Mouse (Mus musculus) intestine, embryonic 16.5 days (tissue): ENCODE measurements around the gene Dpp7. TPM values are rescaled to one million over a fixed set of nuclear protein-coding genes. Genes with fewer than 3 reads are reported as not detected.

Experiments used
- ATAC-seq: fragments of 200-750 bp; cut with Nextera tagmentation; 2 replicates; pipeline ENCODE4 v1.8.0; 2017; ENCODE audit warnings: moderate TSS enrichment, moderate library complexity
- H3K27ac ChIP-seq: fragments of 300-500 bp; sonication (generic); 2 replicates; pipeline ENCODE4 v1.5.1; 2014; ENCODE audit warnings: mild to moderate bottlenecking, low read length
- H3K27me3 ChIP-seq: fragments of 300-500 bp; sonication (generic); replicated peaks from 2 replicates; pipeline ENCODE4 v1.6.1; 2014; ENCODE audit warnings: low read length, control low read depth, mixed read lengths; ENCODE audit not compliant: control insufficient read depth, insufficient read depth
- H3K36me3 ChIP-seq: fragments of 300-500 bp; sonication (generic); 2 replicates; pipeline ENCODE4 v1.6.1; 2014; ENCODE audit warnings: low read length, control low read depth; ENCODE audit not compliant: control insufficient read depth, insufficient read depth
- H3K4me1 ChIP-seq: fragments of 300-500 bp; sonication (generic); 2 replicates; pipeline ENCODE4 v1.6.1; 2014; ENCODE audit warnings: low read length, control low read depth, mixed read lengths; ENCODE audit not compliant: control insufficient read depth, insufficient read depth
- H3K4me2 ChIP-seq: fragments of 300-500 bp; sonication (generic); 2 replicates; pipeline ENCODE4 v1.6.1; 2014; ENCODE audit warnings: low read depth, low read length, control low read depth
- H3K4me3 ChIP-seq: fragments of 300-500 bp; sonication (generic); 2 replicates; pipeline ENCODE4 v1.5.1; 2014; ENCODE audit warnings: mild to moderate bottlenecking, low read length
- H3K9ac ChIP-seq: fragments of 300-500 bp; sonication (generic); 2 replicates; pipeline ENCODE4 v1.6.1; 2014; ENCODE audit warnings: low read depth, low read length
- H3K9me3 ChIP-seq: fragments of 300-500 bp; sonication (generic); 2 replicates; pipeline ENCODE4 v1.6.1; 2016; ENCODE audit warnings: low read length, control low read depth; ENCODE audit not compliant: control insufficient read depth
- WGBS: fragments of 180-500 bp; shearing (Covaris S2); extraction: QIAGEN DNeasy Blood & Tissue Kit; methylation state at CpG from one replicate; pipeline ENCODE4 v1.1.7; 2014; 5-methylcytosine and 5-hydroxymethylcytosine counted together
- polyA plus RNA-seq: library from polyadenylated mRNA; unstranded; fragments of >200 nt; fragmentation: Nextera tagmentation; extraction: Ambion mirVana; gene quantifications from 2 replicates; pipeline ENCODE4 v1.2.1, GENCODE M21; 2015

Gene Dpp7
- 74.4 and 104 TPM in 2 replicates for polyA plus RNA-seq

- H3K36me3 ChIP-seq, result 0 out of 2 replicates have a peak, but pooled peaks cover 4% of the 10 kb centered on the region
- no peaks in the 10 kb centered on the region for H3K9me3 ChIP-seq
- H3K27ac ChIP-seq, result peak within 1 kb of the TSS; percentile 23; the same call in 1 of the 2 replicates
- peak within 1 kb of the TSS; percentile 64 for H3K4me3 ChIP-seq
- H3K4me2 ChIP-seq, result peak within 1 kb of the TSS; percentile 91
- peak; percentile 77 for ATAC-seq
- no peaks in the 10 kb centered on the region for H3K27me3 ChIP-seq
- peaks cover 17% of the 10 kb centered on the region for H3K4me1 ChIP-seq
- H3K9ac ChIP-seq, result peak within 1 kb of the TSS; percentile 73
- 3% methylated on average over 13 of the region's 13 CpGs for WGBS
Observed at GRCm38 (mm10) chr2:25356208-25357079, at the start of gene Dpp7. Gene Dpp7 (minus strand): TSS chr2:25356359.

DNA sequence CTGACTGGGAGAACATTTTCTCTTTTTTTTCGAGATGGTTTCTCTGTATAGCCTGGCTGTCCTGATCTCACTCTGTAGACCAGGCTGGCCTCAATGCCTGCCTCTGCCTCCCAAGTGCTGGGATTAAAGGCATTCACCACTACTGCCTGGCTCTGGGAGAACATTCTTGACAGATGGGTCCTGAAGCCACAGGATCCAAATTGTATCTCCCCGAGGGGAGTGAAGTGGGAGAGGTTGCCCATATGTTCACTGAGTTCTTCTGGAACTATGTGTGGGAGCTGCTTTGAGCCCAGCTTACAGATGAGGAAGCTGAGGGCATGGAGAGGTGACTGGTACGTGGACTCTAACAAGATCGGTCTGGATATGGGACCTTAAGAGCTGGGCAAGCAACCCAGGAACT is 47.8 kb upstream of the Dpp7 start:
- Histone ChIP-seq H3K4me1 (peaks cover 10% of the 10 kb centered on the region; the same call in 1 of the 2 replicates), H3K27ac (no peak overlapping the region), H3K27me3 (peaks cover 24% of the 10 kb centered on the region; the same call in 1 of the 2 replicates), H3K4me2 (no peak overlapping the region), H3K36me3 (no peaks in the 10 kb centered on the region), H3K9me3 (no peaks in the 10 kb centered on the region), H3K9ac (no peak overlapping the region; the same call in 1 of the 2 replicates), H3K4me3 (no peak overlapping the region)
- WGBS, result 88% methylated on average over 4 of the region's 4 CpGs
- ATAC-seq, result no peak

GRCm38 (mm10) chr2:25402972-25403601 is 46.9 kb upstream of the Dpp7 start:
- H3K36me3 ChIP-seq, result no peaks in the 10 kb centered on the region
- H3K9me3 ChIP-seq, result no peaks in the 10 kb centered on the region
- peak; percentile 76 for ATAC-seq
- peak overlapping the region; percentile 69 for H3K4me3 ChIP-seq
- H3K9ac ChIP-seq, result peak overlapping the region; percentile 69
- peak overlapping the region; percentile 63; the same call in 1 of the 2 replicates for H3K27ac ChIP-seq
- WGBS, result under 1% methylated on average over 54 of the region's 54 CpGs
- peaks cover 24% of the 10 kb centered on the region; the same call in 1 of the 2 replicates for H3K27me3 ChIP-seq
- peaks cover 10% of the 10 kb centered on the region; the same call in 1 of the 2 replicates for H3K4me1 ChIP-seq
- peak overlapping the region; percentile 83 for H3K4me2 ChIP-seq

DNA sequence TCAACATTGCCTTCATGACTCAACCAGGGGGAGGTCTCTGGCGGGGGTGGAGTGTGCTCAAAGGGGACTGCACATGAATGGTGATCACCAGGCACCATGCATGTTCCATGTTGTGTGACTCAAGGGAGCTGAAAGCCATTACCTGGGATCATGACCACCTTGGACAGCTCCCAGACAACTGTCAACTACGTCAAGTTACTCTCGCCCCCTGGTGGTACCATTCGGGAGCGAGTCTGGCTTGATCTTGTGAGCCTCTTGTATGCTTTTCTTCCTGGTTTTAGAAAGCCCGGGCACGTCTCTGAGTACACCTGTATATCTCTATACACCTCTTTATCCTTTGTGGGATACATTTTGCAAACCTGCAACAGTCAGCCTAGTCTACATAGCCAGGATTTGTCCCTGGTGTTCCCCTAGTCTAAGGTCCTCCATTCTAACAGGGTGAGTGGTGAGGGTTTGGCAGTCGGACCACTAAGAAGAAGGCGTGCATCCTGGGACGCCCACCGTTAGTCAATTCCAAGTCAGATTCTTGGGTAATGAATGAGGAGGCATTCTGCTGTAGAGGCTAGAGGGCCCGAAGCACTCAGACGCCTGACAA is 46.3 kb upstream of the Dpp7 start:
- H3K27me3 ChIP-seq, result peaks cover 26% of the 10 kb centered on the region; the same call in 1 of the 2 replicates
- no peaks in the 10 kb centered on the region for H3K9me3 ChIP-seq
- peak overlapping the region; percentile 69 for H3K4me3 ChIP-seq
- H3K9ac ChIP-seq, result peak overlapping the region; percentile 69
- peak; percentile 54 for ATAC-seq
- 0% methylated on average over 13 of the region's 13 CpGs for WGBS
- peaks cover 10% of the 10 kb centered on the region; the same call in 1 of the 2 replicates for H3K4me1 ChIP-seq
- H3K4me2 ChIP-seq, result peak overlapping the region; percentile 83
- H3K27ac ChIP-seq, result no peak overlapping the region
- no peaks in the 10 kb centered on the region for H3K36me3 ChIP-seq

DNA sequence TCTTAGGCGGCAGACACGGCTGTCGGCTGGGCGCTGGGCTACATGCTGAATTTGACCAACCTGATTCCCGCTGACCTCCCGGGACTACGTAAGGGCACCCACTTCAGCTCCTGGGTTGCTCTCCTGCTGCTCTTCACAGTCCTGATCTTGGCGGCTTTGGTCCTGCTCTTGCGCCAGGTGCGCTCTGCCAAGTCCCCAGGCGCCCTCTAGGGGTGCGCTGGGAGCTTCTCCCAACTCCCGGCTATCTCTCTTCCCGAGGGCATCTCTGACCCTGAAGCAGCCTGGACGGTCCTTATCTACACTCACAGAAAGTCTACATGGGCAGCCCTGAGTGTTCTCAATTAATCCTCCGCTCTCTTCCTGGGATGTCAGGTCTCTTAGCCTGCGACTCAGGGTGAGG is 44.6 kb upstream of the Dpp7 start:
- peak overlapping the region; percentile 39 for H3K4me2 ChIP-seq
- ATAC-seq, result no peak
- 5% methylated on average over 17 of the region's 17 CpGs for WGBS
- peaks cover 15% of the 10 kb centered on the region; the same call in 1 of the 2 replicates for H3K4me1 ChIP-seq
- H3K4me3 ChIP-seq, result peak overlapping the region; percentile 10; the same call in 1 of the 2 replicates
- no peaks in the 10 kb centered on the region for H3K36me3 ChIP-seq
- H3K9ac ChIP-seq, result no peak overlapping the region
- no peaks in the 10 kb centered on the region for H3K9me3 ChIP-seq
- peaks cover 35% of the 10 kb centered on the region; the same call in 1 of the 2 replicates for H3K27me3 ChIP-seq
- no peak overlapping the region for H3K27ac ChIP-seq

DNA sequence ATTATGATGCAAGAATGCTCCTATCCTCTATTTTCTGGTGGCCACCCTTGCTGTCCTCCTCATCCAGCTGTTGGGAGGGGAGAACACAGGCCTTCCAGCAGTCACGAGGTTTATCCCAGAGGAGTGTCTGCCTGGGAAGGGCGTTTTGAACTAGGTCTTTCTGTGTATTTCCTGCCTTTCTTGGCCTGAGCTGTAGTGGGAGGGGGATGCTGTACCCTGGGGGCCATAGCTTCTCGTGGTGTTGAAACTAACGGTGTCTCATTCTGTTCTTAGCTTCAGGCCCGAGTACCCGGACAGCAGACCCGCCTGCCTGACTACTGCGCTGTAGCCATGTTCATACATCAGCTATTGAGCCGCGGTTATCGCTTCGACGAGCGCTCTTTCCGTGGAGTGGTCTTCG is 44.1 kb upstream of the Dpp7 start:
- Histone ChIP-seq H3K36me3 (no peaks in the 10 kb centered on the region), H3K27ac (no peak overlapping the region), H3K4me2 (peak overlapping the region; percentile 39; the same call in 1 of the 2 replicates), H3K4me3 (peak overlapping the region; percentile 10; the same call in 1 of the 2 replicates), H3K27me3 (peaks cover 35% of the 10 kb centered on the region; the same call in 1 of the 2 replicates), H3K9ac (no peak overlapping the region), H3K9me3 (no peaks in the 10 kb centered on the region), H3K4me1 (peaks cover 18% of the 10 kb centered on the region)
- WGBS, result 19% methylated on average over 16 of the region's 16 CpGs
- ATAC-seq, result no peak

- Histone ChIP-seq H3K9ac (no peak within 1 kb of the TSS), H3K27ac (no peak within 1 kb of the TSS), H3K4me3 (no peak within 1 kb of the TSS), H3K27me3 (peaks cover 33% of the 10 kb centered on the region; the same call in 1 of the 2 replicates), H3K9me3 (no peaks in the 10 kb centered on the region), H3K4me2 (no peak within 1 kb of the TSS), H3K36me3 (no peaks in the 10 kb centered on the region), H3K4me1 (peaks cover 29% of the 10 kb centered on the region)
- WGBS, result 58% methylated on average over 8 of the region's 8 CpGs
- ATAC-seq, result no peak
Observed at GRCm38 (mm10) chr2:25399051-25399450, 42.9 kb upstream of the Dpp7 start, which contains the start of gene Npdc1. Gene Npdc1 (plus strand): TSS chr2:25399351.

DNA sequence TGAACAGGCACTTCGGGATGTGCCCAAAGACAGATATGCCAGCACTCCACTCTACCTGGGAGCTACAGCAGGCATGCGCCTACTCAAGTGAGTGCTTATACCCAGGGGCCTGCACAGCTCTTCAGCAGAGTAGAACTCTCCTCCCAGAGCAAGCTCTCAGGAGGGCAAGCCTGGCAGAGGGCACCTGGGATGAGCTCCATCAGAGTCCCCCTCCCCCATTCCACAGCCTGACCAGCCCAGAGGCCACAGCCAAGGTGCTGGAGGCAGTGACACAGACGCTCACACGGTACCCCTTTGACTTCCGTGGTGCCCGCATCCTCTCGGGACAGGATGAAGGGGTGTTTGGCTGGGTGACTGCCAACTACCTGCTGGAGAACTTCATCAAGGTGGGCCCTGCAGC is 41.9 kb upstream of the Dpp7 start:
- Histone ChIP-seq H3K9ac (no peak overlapping the region), H3K36me3 (no peaks in the 10 kb centered on the region), H3K9me3 (no peaks in the 10 kb centered on the region), H3K27ac (no peak overlapping the region), H3K4me1 (peaks cover 25% of the 10 kb centered on the region), H3K4me3 (no peak overlapping the region), H3K4me2 (no peak overlapping the region), H3K27me3 (peaks cover 30% of the 10 kb centered on the region; the same call in 1 of the 2 replicates)
- no peak for ATAC-seq
- WGBS, result 85% methylated on average over 7 of the region's 7 CpGs
